Mouse (Mus musculus) mature B cell (primary cell): ENCODE data around the gene Masp1.

Source experiments
- in situ Hi-C: fragments of 300-500 bp; cut with MboI; formaldehyde crosslinking; loops from 2 replicates; pipeline ENCODE4 v1.14.3; 2019

Masp1 gene

DNA sequence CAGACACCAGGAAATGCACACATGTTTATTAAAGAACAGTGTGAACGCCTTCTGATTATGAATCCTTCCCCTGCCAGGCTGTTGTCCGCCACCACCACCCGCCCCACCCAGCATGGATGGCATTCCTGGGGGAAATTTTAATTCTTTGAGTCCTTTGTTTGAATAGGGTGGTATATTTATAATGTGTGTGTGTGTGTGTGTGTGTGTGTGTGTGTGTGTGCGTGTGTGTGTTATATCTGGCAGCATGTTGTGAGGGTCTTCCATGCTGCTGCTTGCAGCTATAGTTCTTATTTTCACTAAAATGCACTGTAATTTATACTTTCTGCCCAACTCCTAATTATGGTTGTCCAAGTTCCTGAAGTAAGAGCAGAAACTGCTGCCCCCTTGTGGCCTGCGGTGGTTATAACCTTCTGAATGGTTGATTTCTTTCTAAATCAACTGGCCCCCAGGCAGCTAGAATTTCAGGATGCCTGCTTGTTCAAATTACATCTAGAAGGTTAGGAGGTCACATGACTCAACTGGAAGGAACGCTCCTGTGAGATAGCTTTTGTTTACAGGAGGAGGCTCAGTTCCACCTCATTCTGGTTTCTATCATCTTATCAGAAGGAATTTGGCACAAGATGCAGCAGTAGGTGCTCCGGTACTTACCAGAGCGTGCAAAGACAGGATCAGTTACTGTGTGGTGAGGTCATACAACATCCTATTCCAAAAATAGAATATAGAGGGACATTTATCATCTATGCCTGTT, 117.4 kb downstream of the Masp1 start:
- in situ Hi-C loops, result loop anchor here (25.0 kb wide), 1 partner anchor 516 kb away; the partner anchor contains the start of gene Ahsg

GRCm38 (mm10) chr16:23401959-23402358, 118.7 kb downstream of the Masp1 start:
- in situ Hi-C loops, result loop anchor here (25.0 kb wide), 1 partner anchor 515 kb away; the partner anchor contains the start of gene Ahsg

- in situ Hi-C loops, result loop anchor here (25.0 kb wide), 1 partner anchor 514 kb away; the partner anchor contains the start of gene Ahsg
These were observed 119.2 kb downstream of the Masp1 start for GRCm38 (mm10) chr16:23401463-23401862.
